Mouse (Mus musculus) hindlimb bud, embryonic 11.5 days (tissue): Measurements from ENCODE around the gene Pitx1.

Experiments used
- DNase-seq: peaks from one replicate; pipeline ENCODE4 v3.0.0-alpha.2; 2012; ENCODE audit warnings: low read depth, low spot score; ENCODE audit errors: extremely low spot score

Gene Pitx1

GRCm38 (mm10) chr13:55831722-55832160 lies 4.3 kb downstream of the Pitx1 start:
- no peak for DNase-seq

GRCm38 (mm10) chr13:55830833-55831721 lies 4.9 kb downstream of the Pitx1 start:
- DNase-seq = no peak

GRCm38 (mm10) chr13:55830081-55830832 lies 5.7 kb downstream of the Pitx1 start:
- no peak for DNase-seq

- no peak for DNase-seq
Measured at GRCm38 (mm10) chr13:55829018-55829655, 6.9 kb downstream of the Pitx1 start.

- no peak for DNase-seq
Measured at GRCm38 (mm10) chr13:55828141-55829017, 7.6 kb downstream of the Pitx1 start.

GRCm38 (mm10) chr13:55827679-55828140 lies 8.3 kb downstream of the Pitx1 start:
- DNase-seq = no peak

- DNase-seq = no peak
Measured at GRCm38 (mm10) chr13:55826796-55827678, 9.0 kb downstream of the Pitx1 start.

GRCm38 (mm10) chr13:55826008-55826671 lies 9.9 kb downstream of the Pitx1 start:
- no peak for DNase-seq

GRCm38 (mm10) chr13:55825245-55825681 lies 10.7 kb downstream of the Pitx1 start:
- no peak for DNase-seq

- no peak for DNase-seq
Measured at GRCm38 (mm10) chr13:55824151-55824945, 11.6 kb downstream of the Pitx1 start.

GRCm38 (mm10) chr13:55822499-55822898 lies 13.5 kb downstream of the Pitx1 start:
- no peak for DNase-seq

- DNase-seq = no peak
Measured at GRCm38 (mm10) chr13:55814834-55815233, 21.2 kb downstream of the Pitx1 start.

- DNase-seq = no peak
Measured at GRCm38 (mm10) chr13:55813490-55814016, 22.4 kb downstream of the Pitx1 start.

GRCm38 (mm10) chr13:55810947-55811346 lies 25.0 kb downstream of the Pitx1 start:
- DNase-seq = no peak

- no peak for DNase-seq
Measured at GRCm38 (mm10) chr13:55809707-55810106, 26.3 kb downstream of the Pitx1 start.

GRCm38 (mm10) chr13:55809041-55809623 lies 26.9 kb downstream of the Pitx1 start:
- no peak for DNase-seq

GRCm38 (mm10) chr13:55803973-55804372 lies 32.0 kb downstream of the Pitx1 start:
- no peak for DNase-seq
